Mouse (Mus musculus) liver, adult (tissue): ENCODE results near the gene Kcnab1.

ENCODE experiments used
- GATA4 ChIP-seq: IDR thresholded peaks from 2 replicates; pipeline ENCODE4 v1.6.1; 2014; ENCODE audit warnings: mild to moderate bottlenecking, low read length; ENCODE audit not compliant: insufficient replicate concordance

Kcnab1 gene

DNA sequence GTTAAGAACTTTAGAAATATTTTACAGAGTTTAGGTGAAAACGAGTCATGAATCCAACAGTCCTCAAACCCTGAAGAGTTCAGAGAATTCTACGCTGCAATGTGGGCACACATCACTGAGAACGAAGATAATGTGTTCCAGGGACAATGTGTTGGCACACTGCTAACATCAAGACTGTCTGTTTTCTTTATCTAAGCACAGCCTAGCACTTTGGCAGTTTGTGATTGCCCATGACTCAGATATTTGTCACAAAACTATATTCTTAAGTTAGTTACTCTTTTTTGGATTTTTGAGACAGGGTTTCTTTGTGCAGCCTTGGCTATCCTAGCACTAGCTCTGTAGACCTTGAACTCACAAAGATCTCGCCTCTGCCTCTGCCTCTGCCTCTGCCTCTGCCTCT is 151.3 kb downstream of the Kcnab1 start:
- TF ChIP-seq GATA4: no peak

DNA sequence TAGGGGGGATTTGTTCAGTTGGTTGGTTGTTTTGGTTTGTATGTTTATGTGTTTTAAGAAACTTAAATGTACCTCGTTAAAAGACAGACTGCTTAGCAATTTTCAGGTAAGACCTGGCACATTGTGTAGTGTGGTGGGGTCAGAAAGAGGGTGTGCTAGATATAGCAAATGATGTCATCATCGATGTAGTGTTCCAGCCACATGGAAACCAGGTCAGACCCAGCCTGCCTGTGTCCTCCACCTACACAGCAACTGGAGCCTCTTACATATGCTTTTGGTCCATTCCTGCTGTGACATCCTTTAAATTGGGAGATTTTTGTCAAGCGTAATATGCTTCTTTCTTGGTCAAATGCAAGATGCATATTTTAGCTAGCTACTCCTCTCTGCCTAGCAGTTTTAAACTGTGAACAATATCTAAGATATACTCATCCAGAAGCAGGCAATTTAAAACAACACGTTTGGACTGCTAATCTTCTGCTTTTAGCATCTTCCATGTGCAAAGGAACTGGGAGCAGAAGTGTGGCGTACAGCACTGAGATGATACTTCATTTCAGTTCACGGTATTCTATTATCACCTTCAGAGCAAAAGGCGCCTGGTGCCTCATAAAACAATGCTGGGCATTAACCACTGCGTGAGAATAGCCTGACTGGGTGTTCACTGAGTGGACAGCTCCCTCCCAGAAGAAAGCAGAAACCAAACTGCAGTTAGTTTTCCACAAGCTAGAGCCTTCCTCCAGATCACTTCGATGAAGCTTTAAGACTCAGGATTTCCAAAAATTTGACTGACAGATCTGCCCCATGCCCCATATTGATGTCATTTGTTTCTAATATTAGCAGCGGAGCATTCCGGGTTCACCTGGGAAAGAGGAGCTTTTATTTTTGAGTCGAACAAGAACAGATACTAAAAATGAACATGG is 153.6 kb downstream of the Kcnab1 start:
- TF ChIP-seq GATA4: no peak

DNA sequence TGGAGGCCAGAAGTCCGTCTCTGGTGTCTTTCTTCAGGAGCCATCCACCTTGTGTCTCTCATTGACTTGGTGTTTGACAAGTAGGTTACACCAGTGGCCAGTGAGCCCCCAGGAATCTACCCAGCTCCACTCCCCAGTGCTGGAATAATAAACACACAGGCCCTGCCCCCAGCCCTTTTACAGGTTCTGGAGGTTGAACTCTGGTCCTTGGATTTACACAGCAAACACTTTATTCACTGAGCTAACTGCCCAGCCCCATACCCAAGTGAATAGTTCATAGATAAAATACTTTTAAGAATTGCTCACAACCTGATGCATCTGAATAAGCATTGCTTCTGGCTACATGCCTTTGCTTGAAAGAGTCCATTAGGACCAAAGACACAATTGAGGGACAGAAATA is 164.1 kb downstream of the Kcnab1 start:
- no peak for TF ChIP-seq GATA4

DNA sequence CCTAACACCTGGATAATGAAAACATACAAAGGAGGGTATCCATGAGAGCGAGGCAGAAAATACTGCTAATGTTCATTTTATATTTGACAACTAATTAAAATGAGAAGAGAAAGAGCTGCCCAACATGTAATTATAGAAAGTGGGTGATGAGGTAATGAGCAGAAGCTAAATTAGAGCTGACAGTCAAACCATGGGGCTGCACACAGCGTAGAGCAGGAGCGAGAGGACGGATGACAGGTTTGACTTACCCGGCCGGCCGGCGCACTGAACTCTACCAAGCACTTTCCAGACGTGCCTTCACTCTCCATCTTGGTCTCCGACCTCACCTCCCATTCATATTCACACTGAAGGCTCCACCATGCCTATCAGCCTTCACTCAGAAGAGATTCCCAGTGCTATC is 168.6 kb downstream of the Kcnab1 start:
- TF ChIP-seq GATA4: no peak

DNA sequence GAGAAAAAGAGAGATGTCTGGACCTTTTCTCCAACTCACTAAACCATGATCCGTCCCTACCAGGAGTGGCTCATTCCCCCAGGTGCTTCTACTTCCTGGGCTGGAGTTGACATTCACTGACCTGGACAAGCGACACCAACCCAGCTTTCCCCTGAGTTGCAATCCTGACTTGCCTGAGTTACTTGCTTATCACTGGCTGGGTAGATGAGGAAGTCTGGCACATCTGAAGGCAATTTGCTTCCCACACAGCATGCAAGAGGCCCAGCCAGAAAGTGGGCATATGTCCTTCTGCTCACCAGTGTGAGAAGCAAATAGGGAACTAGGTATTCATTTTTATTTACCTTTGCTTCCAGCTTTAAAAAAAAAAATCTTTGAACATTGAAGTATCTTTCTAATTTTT is 174.2 kb downstream of the Kcnab1 start:
- TF ChIP-seq GATA4: no peak

DNA sequence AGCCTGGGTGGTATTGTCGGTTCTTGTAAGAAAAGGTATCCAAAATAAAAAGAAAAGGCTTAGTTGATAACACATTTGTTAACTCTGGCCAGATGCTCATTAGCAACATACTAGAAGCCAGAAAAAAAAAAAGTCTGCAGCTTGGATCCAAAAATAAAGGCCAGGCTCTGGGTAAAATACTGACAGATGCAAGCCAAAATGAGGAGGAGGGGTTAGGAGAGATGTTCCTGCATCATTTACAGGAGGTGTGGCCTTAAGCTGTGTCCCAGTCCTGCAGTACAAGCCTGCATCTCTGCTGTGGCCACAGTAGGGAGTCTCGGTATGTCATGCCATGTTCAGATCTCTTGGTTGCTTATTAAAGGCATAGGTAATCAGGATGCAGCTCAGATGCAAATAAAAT is 179.8 kb downstream of the Kcnab1 start:
- no peak for TF ChIP-seq GATA4

DNA sequence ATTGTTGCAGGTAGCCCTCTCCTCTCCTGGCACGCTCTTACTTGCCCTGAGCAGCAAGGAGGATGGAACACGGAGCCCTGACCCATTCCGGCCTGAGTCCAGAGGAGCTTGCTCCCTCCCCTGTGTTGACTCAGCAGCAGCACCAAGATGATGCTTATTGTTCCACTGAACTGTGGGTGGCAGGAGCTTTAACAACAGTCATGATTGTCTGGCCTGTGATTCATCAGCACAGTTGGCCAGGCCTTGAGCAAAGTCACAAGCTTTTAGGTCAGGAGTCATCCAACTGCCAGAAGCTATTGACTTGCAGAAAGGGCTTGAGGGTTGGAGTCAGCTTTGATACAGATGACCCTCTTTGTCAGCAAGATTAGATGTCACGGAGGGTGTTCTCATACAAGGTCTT is 187.8 kb downstream of the Kcnab1 start:
- TF ChIP-seq GATA4: no peak

DNA sequence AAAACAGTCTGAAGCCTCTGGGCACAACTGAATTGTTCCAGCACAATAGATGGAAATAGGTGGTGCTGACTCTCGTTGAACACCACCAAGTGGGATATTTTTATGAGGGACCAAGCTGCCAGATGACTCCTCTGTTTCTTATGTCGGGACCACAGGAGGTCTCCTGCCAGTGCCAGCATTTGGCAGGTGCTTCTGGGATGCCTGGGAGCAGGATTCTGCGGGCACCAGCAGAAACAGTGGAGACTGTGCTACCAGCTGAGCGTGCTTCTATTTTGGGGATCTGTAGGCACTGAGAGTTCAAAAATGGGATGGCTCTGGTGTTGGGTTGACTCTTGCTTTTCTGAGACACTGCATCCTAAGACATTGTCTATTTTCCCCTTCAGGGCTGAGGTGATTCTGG is 190.0 kb downstream of the Kcnab1 start:
- no peak for TF ChIP-seq GATA4

DNA sequence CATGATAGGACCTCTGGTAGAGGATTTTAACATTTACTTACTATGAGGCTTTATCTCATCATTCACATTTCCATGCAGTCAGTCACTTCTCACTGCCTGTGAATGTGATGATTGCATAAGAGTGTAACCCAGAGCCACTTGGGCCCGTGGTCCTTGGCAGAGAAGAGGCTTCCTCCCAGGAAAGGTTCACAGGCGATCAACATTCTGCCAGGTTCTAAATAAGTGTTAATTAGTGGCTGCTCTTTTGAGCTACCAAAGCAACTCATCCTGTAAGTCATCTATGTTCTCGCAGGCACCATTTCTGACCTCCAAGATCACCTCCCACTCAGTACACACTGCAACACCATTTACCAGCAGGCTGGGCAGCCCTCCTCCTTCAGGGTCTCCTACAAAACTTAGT is 192.3 kb downstream of the Kcnab1 start:
- no peak for TF ChIP-seq GATA4

DNA sequence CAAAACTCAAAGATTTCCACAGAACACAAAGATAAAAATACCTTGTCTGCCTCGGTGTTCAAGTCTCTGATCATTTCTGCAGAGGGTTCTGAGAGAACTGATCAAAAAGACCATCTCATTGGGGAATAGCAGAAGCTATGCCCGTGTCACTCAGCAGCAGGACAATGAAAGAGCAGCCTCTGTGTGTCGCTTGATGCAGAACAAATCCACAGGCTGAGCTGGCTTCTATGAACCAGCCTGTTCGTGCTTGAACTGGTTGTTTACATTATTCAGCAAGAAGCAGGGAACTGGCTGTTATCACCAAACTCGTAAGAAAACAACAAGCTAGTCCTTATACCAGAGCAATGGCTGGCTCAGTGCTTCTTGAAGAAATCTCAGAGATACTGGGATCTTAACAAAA is 193.4 kb downstream of the Kcnab1 start:
- TF ChIP-seq GATA4: no peak

DNA sequence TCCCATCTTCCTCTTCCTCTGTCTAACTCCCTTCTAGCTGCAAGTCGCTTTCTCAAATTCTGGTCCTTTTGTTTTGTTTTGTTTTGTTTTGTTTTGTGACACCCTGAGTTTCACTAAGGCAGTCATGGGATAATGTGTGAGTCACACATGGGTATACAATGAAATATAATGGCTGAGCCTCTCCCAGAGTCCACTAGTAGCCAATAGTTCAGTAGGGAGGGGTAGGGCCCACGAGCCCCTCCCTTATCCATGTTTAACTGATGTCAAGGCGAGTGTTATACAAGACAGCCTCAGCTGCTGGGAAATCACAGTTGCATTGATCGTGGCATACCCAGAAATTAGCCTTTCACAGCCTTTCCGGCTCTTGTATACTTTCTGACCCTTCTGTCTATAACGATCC is 206.7 kb downstream of the Kcnab1 start:
- no peak for TF ChIP-seq GATA4

DNA sequence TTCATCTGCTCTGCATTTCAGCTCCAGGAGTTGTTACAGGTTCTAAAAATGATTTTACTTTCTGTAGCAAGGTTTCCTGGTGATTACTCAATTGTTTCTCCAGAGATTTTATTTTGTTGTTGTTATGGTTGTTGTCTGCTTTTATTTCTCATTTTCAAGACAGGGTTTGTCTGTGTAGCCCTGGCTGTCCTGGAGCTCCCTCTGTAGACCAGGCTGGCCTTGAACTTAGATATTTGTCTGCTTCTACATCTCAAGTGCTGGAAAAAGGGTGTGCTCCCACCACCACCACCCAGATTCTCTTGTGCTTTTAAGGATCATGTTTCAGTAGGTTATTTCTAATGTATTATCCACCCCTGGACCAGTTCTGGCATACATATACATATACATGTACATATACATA is 207.6 kb downstream of the Kcnab1 start:
- no peak for TF ChIP-seq GATA4

DNA sequence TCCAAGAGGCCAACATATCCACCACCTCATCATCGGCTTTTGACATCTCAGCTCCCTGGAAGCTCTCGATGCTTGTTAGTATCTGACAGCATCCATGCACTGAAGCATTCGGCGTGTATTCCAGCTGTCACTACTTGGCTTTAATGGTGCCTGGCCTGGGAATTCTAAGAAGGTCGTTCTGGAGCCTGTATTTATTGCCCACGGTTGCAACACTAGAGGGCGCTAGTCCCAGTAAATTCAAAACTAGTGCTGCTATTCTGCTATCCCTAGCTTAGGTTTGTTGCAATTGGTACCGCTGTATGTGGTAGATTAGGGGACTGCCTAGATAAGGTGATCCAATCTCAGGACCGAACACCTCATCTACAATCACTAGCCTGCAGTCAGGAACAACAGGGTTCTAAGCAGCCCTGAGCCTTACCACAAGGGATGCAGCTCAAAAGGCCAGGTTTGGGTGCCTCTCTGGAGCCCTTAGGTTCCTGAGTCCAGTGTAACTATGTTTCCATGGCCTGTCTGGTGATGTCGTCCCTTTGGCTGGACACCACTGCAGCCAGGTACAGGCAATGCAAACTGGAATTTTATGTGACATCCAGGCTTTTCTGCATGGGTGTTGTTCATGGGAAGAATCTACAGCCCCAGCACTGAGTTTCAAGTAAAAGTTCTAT is 208.8 kb downstream of the Kcnab1 start:
- no peak for TF ChIP-seq GATA4

DNA sequence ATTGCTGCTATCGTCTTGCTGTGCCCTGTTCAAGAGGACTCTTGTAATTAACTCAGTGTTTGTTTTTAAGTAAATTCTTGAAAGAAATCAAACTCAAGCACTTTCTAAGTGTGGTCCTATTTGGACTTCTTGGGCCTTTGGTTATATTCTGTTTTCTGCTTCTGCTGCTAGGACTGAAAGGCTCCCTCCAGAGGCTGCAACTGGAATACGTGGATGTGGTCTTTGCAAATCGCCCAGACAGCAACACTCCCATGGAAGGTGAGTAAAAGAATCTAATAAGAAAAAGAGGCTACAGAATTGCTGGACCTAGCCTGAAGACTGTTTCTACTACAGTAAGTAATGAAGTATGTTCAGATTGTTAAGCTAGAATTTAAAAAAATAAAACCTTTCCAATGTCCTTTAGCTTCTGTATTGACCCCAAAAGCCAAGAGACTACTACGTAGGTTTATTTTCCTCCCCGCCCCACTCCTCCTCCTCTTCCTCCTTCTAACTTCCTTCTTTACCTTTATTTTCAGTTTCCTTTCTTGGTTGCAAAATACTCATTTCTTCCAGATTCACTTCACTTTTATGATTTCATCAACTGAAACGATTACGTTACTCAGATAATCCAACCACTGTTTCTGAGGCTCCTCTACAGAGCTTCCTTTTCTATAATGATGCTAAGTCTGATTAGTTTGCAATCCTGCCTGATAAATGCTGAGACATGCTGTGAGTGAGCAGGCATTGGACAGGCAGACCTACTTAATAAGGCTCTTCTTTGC is 210.2 kb downstream of the Kcnab1 start:
- no peak for TF ChIP-seq GATA4

DNA sequence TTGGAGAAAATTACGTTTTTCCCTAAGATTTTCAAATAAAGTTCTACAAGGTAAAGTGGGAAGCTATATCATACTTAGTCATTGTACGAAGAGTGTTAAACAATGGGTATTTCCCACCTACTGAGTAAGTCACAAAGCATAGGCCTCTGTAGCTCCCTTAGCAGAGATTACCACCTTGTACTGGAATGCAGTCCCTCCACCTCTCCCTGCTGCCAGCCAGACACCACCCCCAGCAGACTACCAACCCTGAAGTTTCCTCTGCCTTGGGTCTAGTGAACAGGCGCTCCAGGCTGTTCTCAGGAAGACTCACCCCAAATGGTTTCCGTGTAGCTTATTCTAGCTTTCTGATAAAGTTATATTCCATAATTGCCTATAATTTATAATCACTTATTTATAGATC is 211.8 kb downstream of the Kcnab1 start:
- TF ChIP-seq GATA4: no peak
